Mouse (Mus musculus): Measurements from ENCODE around the gene Agmo. TPM values are rescaled to one million over a fixed set of nuclear protein-coding genes. Genes with fewer than 3 reads are reported as not detected.

Agmo gene
- total and polyA plus RNA-seq, 3 experiments = 0.08 TPM; not detected in 2

- no peak for DNase-seq (ENCODE audit: low read depth, low spot score)
- Histone ChIP-seq H3K4me3 (ENCODE audit: control insufficient read depth in 1 of 2, insufficient read depth in 1 of 2, low read depth in 2 of 2, low read length in 2 of 2) (no peak overlapping the region), H3K27ac (ENCODE audit: control insufficient read depth, low read depth, low read length) (no peak overlapping the region), H3K9me3 (replicated peaks; ENCODE audit: insufficient read depth, low read length) (no peaks in the 10 kb centered on the region), H3K79me2 (ENCODE audit: control insufficient read depth, insufficient read depth, low read length, poor library complexity) (no peaks in the 10 kb centered on the region), H3K9ac (ENCODE audit: control insufficient read depth, low read depth, low read length, poor library complexity, severe bottlenecking) (no peak overlapping the region), H3K4me1 (ENCODE audit: control insufficient read depth in 1 of 2, insufficient read depth in 2 of 2, low read length in 2 of 2) (no peaks in the 10 kb centered on the region), H3K36me3 (ENCODE audit: control insufficient read depth in 1 of 2, insufficient read depth in 2 of 2, low read length in 2 of 2) (no peaks in the 10 kb centered on the region), H3K27me3 (ENCODE audit: control insufficient read depth in 1 of 2, insufficient read depth in 2 of 2, low read length in 2 of 2) (no peaks in the 10 kb centered on the region; a peak in 1 of 4 replicates)
- TF ChIP-seq RAD21 (IDR thresholded peaks at IDR 0.05; ENCODE audit: low read depth, low read length) (no peak), MEF2A (IDR thresholded peaks at IDR 0.05; ENCODE audit: extremely low read depth, insufficient replicate concordance, low read depth, low read length, poor library complexity, severe bottlenecking) (no peak), MAX (IDR thresholded peaks at IDR 0.05; ENCODE audit: low read length) (no peak), USF2 (IDR thresholded peaks at IDR 0.05; ENCODE audit: borderline replicate concordance in 1 of 2, insufficient read depth in 1 of 2, low read depth in 1 of 2, low read length in 2 of 2) (no peak), SMC3 (IDR thresholded peaks at IDR 0.05; ENCODE audit: low read depth, low read length) (no peak)
These were observed 193.0 kb downstream of the Agmo start for GRCm38 (mm10) chr12:37434466-37434865.

DNA sequence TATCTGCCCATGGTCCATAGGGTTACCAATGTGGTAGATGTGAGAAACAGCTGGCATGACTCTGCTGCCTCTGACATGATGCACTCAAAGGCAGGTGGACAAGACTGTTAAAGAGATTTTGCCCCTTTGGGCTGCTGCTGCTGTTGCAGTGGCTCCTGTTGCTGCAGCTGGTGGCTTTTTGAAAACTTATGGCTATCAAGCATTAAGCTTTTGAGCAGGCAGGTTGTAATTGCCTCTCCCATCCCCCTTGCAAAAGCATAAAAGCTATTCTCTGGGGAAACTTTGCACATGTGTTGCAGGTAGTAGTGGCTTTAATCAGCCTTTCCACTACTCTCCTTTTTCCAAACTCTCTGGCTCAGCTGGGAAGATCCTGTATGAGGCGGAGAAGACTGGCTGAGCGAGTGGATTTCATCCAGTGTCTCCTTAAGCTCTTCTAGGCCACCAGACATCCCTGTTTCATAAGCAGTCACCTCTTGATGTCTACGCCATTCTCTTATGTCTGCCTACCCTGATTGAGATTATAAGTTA lies 201.1 kb downstream of the Agmo start:
- no peak overlapping the region for H3K9ac ChIP-seq (ENCODE audit: control insufficient read depth, low read depth, low read length, poor library complexity, severe bottlenecking)
- H3K9me3 ChIP-seq (replicated peaks; ENCODE audit: insufficient read depth, low read length) = no peaks in the 10 kb centered on the region
- H3K4me3 ChIP-seq (ENCODE audit: control insufficient read depth in 1 of 2, insufficient read depth in 1 of 2, low read depth in 2 of 2, low read length in 2 of 2) = no peak overlapping the region
- no peaks in the 10 kb centered on the region for H3K79me2 ChIP-seq (ENCODE audit: control insufficient read depth, insufficient read depth, low read length, poor library complexity)
- no peak for DNase-seq (ENCODE audit: low read depth, low spot score)
- no peak for TF ChIP-seq ZKSCAN1 (IDR thresholded peaks at IDR 0.05; ENCODE audit: low read depth, low read length)
- H3K27me3 ChIP-seq (ENCODE audit: control insufficient read depth in 1 of 2, insufficient read depth in 2 of 2, low read length in 2 of 2) = no peaks in the 10 kb centered on the region; a peak in 2 of 4 replicates
- no peak overlapping the region for H3K27ac ChIP-seq (ENCODE audit: control insufficient read depth, low read depth, low read length)
- no peaks in the 10 kb centered on the region for H3K36me3 ChIP-seq (ENCODE audit: control insufficient read depth in 1 of 2, insufficient read depth in 2 of 2, low read length in 2 of 2)
- no peaks in the 10 kb centered on the region for H3K4me1 ChIP-seq (ENCODE audit: control insufficient read depth in 1 of 2, insufficient read depth in 2 of 2, low read length in 2 of 2)

GRCm38 (mm10) chr12:37445255-37445654 lies 203.8 kb downstream of the Agmo start:
- no peak overlapping the region for H3K9ac ChIP-seq (ENCODE audit: control insufficient read depth, low read depth, low read length, poor library complexity, severe bottlenecking)
- H3K36me3 ChIP-seq (ENCODE audit: control insufficient read depth in 1 of 2, insufficient read depth in 2 of 2, low read length in 2 of 2) = no peaks in the 10 kb centered on the region
- no peaks in the 10 kb centered on the region; a peak in 2 of 4 replicates for H3K27me3 ChIP-seq (ENCODE audit: control insufficient read depth in 1 of 2, insufficient read depth in 2 of 2, low read length in 2 of 2)
- H3K27ac ChIP-seq (ENCODE audit: control insufficient read depth, low read depth, low read length) = no peak overlapping the region
- no peaks in the 10 kb centered on the region for H3K4me1 ChIP-seq (ENCODE audit: control insufficient read depth in 1 of 2, insufficient read depth in 2 of 2, low read length in 2 of 2)
- DNase-seq (ENCODE audit: low read depth, low spot score) = no peak
- H3K4me3 ChIP-seq (ENCODE audit: control insufficient read depth in 1 of 2, insufficient read depth in 1 of 2, low read depth in 2 of 2, low read length in 2 of 2) = no peak overlapping the region
- H3K79me2 ChIP-seq (ENCODE audit: control insufficient read depth, insufficient read depth, low read length, poor library complexity) = no peaks in the 10 kb centered on the region
- TF ChIP-seq USF2 (IDR thresholded peaks at IDR 0.05; ENCODE audit: borderline replicate concordance in 1 of 2, insufficient read depth in 1 of 2, low read depth in 1 of 2, low read length in 2 of 2) (no peak), MYB (IDR thresholded peaks at IDR 0.05; ENCODE audit: low read depth, low read length) (no peak), GABPA (IDR thresholded peaks at IDR 0.05; ENCODE audit: low read depth, low read length) (no peak), POLR2AphosphoS2 (IDR thresholded peaks at IDR 0.05; ENCODE audit: low read length) (no peak), MEF2A (IDR thresholded peaks at IDR 0.05; ENCODE audit: extremely low read depth, insufficient replicate concordance, low read depth, low read length, poor library complexity, severe bottlenecking) (no peak), POLR2A (IDR thresholded peaks at IDR 0.05; ENCODE audit: control insufficient read depth in 1 of 2, insufficient read depth in 1 of 2, low read depth in 1 of 2, low read length in 2 of 2, poor library complexity in 1 of 2) (no peak), HCFC1 (IDR thresholded peaks at IDR 0.05; ENCODE audit: low read depth, low read length) (no peak), MYC (IDR thresholded peaks at IDR 0.05; ENCODE audit: low read depth, low read length) (no peak), ZMIZ1 (IDR thresholded peaks at IDR 0.05; ENCODE audit: low read depth, low read length) (no peak), CHD2 (IDR thresholded peaks at IDR 0.05; ENCODE audit: low read length) (no peak), USF1 (IDR thresholded peaks at IDR 0.05; ENCODE audit: low read depth, low read length) (no peak), TBP (IDR thresholded peaks at IDR 0.05; ENCODE audit: low read depth, low read length) (no peak)
- no peaks in the 10 kb centered on the region for H3K9me3 ChIP-seq (replicated peaks; ENCODE audit: insufficient read depth, low read length)

Measured in MEL (cell line).